Mouse (Mus musculus) heart, adult 8-10 months (tissue): Measurements from ENCODE around the gene Casp14. TPM values are rescaled to one million over a fixed set of nuclear protein-coding genes. Genes with fewer than 3 reads are reported as not detected.
"Not testable (repeated sequence)": the region's sequence is repeated elsewhere in the genome, so short reads cannot be mapped to it uniquely, and the experiment has no call there.

Source experiments
- DNase-seq: peaks from one replicate; pipeline ENCODE4 v3.0.0; 2022; ENCODE audit warnings: low spot score
- total RNA-seq, 4 experiments: library from RNA; stranded (reverse); gene quantifications; 2 replicates each; pipeline ENCODE4 v1.2.4; 2022

Casp14 gene
- total RNA-seq, 4 experiments from 2014 or later, result not detected

DNA sequence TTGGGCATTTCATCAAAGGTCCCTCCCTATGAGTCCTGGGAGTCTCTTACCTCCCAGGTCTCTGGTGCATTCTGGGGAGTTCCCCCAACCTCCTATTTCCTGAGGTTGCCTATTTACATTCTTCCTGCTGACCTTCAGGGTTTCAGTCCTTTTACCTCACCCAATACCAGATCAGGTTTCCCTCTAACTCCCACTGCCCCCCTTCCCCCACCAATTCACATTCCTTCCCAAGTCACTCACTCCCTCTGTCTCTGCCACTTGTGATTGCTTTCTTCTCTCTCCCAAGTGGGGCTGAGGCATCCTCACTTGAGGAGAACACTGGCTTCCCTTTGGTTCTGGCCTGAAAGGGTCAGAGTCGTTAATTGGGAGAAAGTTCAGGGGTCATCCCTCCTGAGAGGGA, 48.0 kb downstream of the Casp14 start:
- not testable (repeated sequence) for DNase-seq

DNA sequence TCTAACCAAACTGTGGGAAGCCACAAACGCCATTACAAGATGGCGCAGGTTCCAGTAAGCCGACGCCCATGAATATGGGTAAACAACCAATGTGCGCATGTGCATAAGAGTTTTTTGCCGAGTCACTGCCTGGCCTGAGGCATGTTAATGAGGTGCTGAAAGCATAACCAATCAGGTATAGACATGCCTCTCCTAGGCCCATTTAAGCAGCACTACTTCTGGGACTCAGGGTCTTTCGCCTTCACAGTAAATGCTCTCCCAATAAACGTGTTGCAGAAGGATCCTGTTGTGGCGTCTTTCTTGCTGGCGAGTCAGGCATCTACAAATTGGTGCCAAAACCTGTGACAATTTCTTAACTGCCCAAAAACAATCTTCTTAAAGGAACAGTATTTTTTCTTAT, 51.4 kb downstream of the Casp14 start:
- not testable (repeated sequence) for DNase-seq

DNA sequence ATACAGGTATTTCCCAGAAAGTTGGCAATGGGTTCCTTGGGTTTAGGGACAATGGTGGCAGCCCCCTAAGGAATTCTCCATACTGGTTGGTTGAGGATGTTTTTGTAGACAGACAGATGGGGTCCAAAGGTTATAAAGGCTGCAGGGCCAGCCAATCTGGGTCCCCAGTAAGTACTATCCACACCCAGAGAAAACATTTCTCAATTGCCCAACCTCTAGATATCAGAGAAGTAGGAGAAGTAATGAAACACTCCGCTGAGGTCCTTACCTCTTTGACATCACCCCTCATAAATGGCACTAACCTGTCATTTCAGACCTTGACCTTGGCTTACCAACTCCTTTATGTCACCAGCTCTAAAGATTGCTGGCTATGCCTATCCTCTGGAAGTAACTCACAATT, 53.5 kb downstream of the Casp14 start:
- no peak for DNase-seq

Other genes starting within 250 kb of the Casp14 start
- not detected for gene Olfr1358, start 200.9 kb downstream of the Casp14 start, total RNA-seq
- gene Ilvbl, start 143.9 kb downstream of the Casp14 start, total RNA-seq, result 10 to 100 TPM; 37.2 to 42.0 (median 39.7) TPM
- gene Syde1, start 126.3 kb downstream of the Casp14 start, total RNA-seq, result 10 to 100 TPM; 10.5 to 13.2 (median 12.2) TPM
- not detected for gene Olfr1357, start 100.2 kb downstream of the Casp14 start, total RNA-seq
- gene Ccdc105, start 34.8 kb upstream of the Casp14 start, total RNA-seq, result not detected
- not detected for gene Slc1a6, start 62.2 kb upstream of the Casp14 start, total RNA-seq
- not detected for gene Olfr1356, start 133.9 kb upstream of the Casp14 start, total RNA-seq
- not detected for gene Olfr1355, start 157.2 kb upstream of the Casp14 start, total RNA-seq
- not detected for gene Olfr1354, start 194.9 kb upstream of the Casp14 start, total RNA-seq
- not detected for gene Olfr8, start 232.3 kb upstream of the Casp14 start, total RNA-seq
- not detected for gene Olfr1353, start 245.0 kb upstream of the Casp14 start, total RNA-seq